Mouse (Mus musculus): Measurements from ENCODE around the gene Rgs6. TPM values are rescaled to one million over a fixed set of nuclear protein-coding genes. Genes with fewer than 3 reads are reported as not detected.

Rgs6 gene
- total and polyA plus RNA-seq, 3 experiments = not detected

DNA sequence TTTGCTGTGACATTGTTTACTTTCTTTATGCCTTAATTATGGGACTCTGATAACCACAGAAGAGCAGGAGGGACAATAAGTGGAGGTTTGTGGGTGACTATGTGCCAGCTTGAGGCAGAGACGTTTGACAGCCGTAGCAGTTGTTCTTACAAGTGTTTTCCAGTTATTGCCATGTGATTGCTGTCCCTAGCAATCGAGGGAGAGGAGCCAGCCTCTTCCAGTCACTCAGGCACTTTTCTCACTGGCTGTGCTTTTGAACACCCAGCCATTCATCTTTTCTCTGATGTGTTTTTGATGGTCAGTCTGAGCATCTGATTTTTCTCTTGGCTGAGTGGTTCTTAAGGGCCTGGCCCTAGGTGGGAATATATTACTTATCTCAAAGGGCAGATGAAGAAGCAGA lies 166.4 kb downstream of the Rgs6 start:
- no peaks in the 10 kb centered on the region for H3K27me3 ChIP-seq (replicated peaks)
- in situ Hi-C loops (cut with MboI; ENCODE audit: low pct_ligation_motif_present, low pct_unique_long_range_greater_than_20kb, low sequenced_read_pairs) (no loop called here), dilution Hi-C loops (cut with MboI; ENCODE audit: extremely low pct_ligation_motif_present, extremely low pct_unique_long_range_greater_than_20kb, low sequenced_read_pairs) (no loop called here)
- no peaks in the 10 kb centered on the region for H3K79me2 ChIP-seq (replicated peaks; ENCODE audit: control insufficient read depth, extremely low read depth, insufficient read depth, poor library complexity, severe bottlenecking)
- no peaks in the 10 kb centered on the region for H3K36me3 ChIP-seq (replicated peaks in 1 of 2; ENCODE audit: control insufficient read depth in 1 of 2, insufficient read depth in 1 of 2, low read length in 1 of 2)
- no peak overlapping the region for H3K27ac ChIP-seq (ENCODE audit: insufficient read depth, low read depth)
- H3K4me3 ChIP-seq (replicated peaks in 1 of 3; ENCODE audit: low read depth in 2 of 3, low read length in 2 of 3, poor library complexity in 1 of 3) = no peak overlapping the region
- peaks cover 0 to 5% of the 10 kb centered on the region in 2 experiments; a peak in 2 of 4 replicates for H3K4me1 ChIP-seq (ENCODE audit: control insufficient read depth in 1 of 2, insufficient read depth in 2 of 2)
- no peak overlapping the region for H3K9ac ChIP-seq (ENCODE audit: insufficient read depth, low read depth)
- H3K9me3 ChIP-seq (replicated peaks; ENCODE audit: low read length) = no peaks in the 10 kb centered on the region
- no peak overlapping the region for H3K4me2 ChIP-seq (ENCODE audit: insufficient read depth, low read depth, poor library complexity, severe bottlenecking)
- TF ChIP-seq NELFE (IDR thresholded peaks at IDR 0.05; ENCODE audit: low read depth, low read length) = no peak
- no peak for TF ChIP-seq ZMIZ1 (IDR thresholded peaks at IDR 0.05; ENCODE audit: low read depth, low read length)
- no peak for TF ChIP-seq CTCF (conservative IDR thresholded peaks at IDR 0.05 in 1 of 2, IDR thresholded peaks at IDR 0.05 in 1 of 2; ENCODE audit: low read depth in 2 of 2, low read length in 2 of 2)
- no peak for TF ChIP-seq ETS1 (conservative IDR thresholded peaks at IDR 0.05; ENCODE audit: low read depth, low read length)
- TF ChIP-seq ELF1 (IDR thresholded peaks at IDR 0.05; ENCODE audit: low read depth, low read length) = no peak
- no peak for TF ChIP-seq ZKSCAN1 (IDR thresholded peaks at IDR 0.05; ENCODE audit: borderline replicate concordance, low read depth, low read length)
- TF ChIP-seq IRF4 (IDR thresholded peaks at IDR 0.05; ENCODE audit: low read depth, low read length) = no peak
- no peak for TF ChIP-seq TBP (conservative IDR thresholded peaks at IDR 0.05; ENCODE audit: low read depth, low read length)
- TF ChIP-seq E2F4 (IDR thresholded peaks at IDR 0.05; ENCODE audit: insufficient replicate concordance, low read depth, low read length) = no peak
- no peak for TF ChIP-seq SMC3 (IDR thresholded peaks at IDR 0.05; ENCODE audit: low read depth, low read length)
- no peak for DNase-seq (ENCODE audit: extremely low read depth)

DNA sequence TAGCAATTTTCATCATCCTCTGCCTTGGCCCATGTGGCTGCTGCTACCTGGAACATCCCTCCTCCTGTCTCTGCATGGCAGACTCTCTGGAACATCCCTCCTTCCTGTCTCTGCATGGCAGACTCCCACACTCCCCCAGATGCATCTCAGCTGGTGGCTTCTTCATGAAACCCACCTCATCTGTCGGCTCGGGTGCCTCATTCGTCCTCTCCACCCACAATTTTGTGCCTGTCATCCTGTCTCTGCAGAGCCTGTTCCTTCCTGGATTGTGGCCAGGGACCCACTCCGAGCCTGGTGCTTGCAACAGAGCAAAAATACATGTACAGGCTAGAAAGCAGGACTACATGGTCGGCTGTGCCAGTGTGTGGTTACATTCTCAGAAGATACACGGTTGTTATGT lies 168.7 kb downstream of the Rgs6 start:
- TF ChIP-seq USF1 (IDR thresholded peaks at IDR 0.05; ENCODE audit: low read depth, low read length) = no peak
- no peak for TF ChIP-seq MAZ (IDR thresholded peaks at IDR 0.05; ENCODE audit: low read depth, low read length)
- TF ChIP-seq IRF4 (IDR thresholded peaks at IDR 0.05; ENCODE audit: low read depth, low read length) = no peak
- no peak for TF ChIP-seq E2F4 (IDR thresholded peaks at IDR 0.05; ENCODE audit: insufficient replicate concordance, low read depth, low read length)
- no peak for TF ChIP-seq ZC3H11A (IDR thresholded peaks at IDR 0.05; ENCODE audit: low read depth, low read length)
- TF ChIP-seq RAD21 (IDR thresholded peaks at IDR 0.05; ENCODE audit: low read depth, low read length) = no peak
- no peak for TF ChIP-seq POLR2A (IDR thresholded peaks at IDR 0.05; ENCODE audit: low read depth, low read length)
- no peak for TF ChIP-seq NRF1 (IDR thresholded peaks at IDR 0.05; ENCODE audit: low read depth, low read length)
- no peak for TF ChIP-seq MEF2A (IDR thresholded peaks at IDR 0.05; ENCODE audit: borderline replicate concordance, low read depth, low read length)
- no peak for TF ChIP-seq CHD2 (IDR thresholded peaks at IDR 0.05; ENCODE audit: low read length)
- no peak for TF ChIP-seq USF2 (conservative IDR thresholded peaks at IDR 0.05; ENCODE audit: low read depth, low read length)
- Histone ChIP-seq H3K9ac (ENCODE audit: insufficient read depth, low read depth) (no peak overlapping the region), H3K4me2 (ENCODE audit: insufficient read depth, low read depth, poor library complexity, severe bottlenecking) (no peak overlapping the region), H3K4me3 (replicated peaks in 1 of 3; ENCODE audit: low read depth in 2 of 3, low read length in 2 of 3, poor library complexity in 1 of 3) (no peak overlapping the region), H3K9me3 (replicated peaks; ENCODE audit: low read length) (no peaks in the 10 kb centered on the region), H3K36me3 (replicated peaks in 1 of 2; ENCODE audit: control insufficient read depth in 1 of 2, insufficient read depth in 1 of 2, low read length in 1 of 2) (no peaks in the 10 kb centered on the region), H3K4me1 (ENCODE audit: control insufficient read depth in 1 of 2, insufficient read depth in 2 of 2) (peaks cover 0 to 5% of the 10 kb centered on the region in 2 experiments; a peak in 2 of 4 replicates), H3K79me2 (replicated peaks; ENCODE audit: control insufficient read depth, extremely low read depth, insufficient read depth, poor library complexity, severe bottlenecking) (no peaks in the 10 kb centered on the region), H3K27ac (ENCODE audit: insufficient read depth, low read depth) (no peak overlapping the region), H3K27me3 (replicated peaks) (no peaks in the 10 kb centered on the region)
- dilution Hi-C loops (cut with MboI; ENCODE audit: extremely low pct_ligation_motif_present, extremely low pct_unique_long_range_greater_than_20kb, low sequenced_read_pairs) = no loop called here
- in situ Hi-C loops (cut with MboI; ENCODE audit: low pct_ligation_motif_present, low pct_unique_long_range_greater_than_20kb, low sequenced_read_pairs) = no loop called here
- DNase-seq (ENCODE audit: extremely low read depth) = no peak
